Mouse (Mus musculus): ENCODE data around the gene Rasl10a. TPM values are rescaled to one million over a fixed set of nuclear protein-coding genes. Genes with fewer than 3 reads are reported as not detected.

The Rasl10a gene
- polyA plus RNA-seq, 2 experiments: 0.21 to 0.34 TPM

DNA sequence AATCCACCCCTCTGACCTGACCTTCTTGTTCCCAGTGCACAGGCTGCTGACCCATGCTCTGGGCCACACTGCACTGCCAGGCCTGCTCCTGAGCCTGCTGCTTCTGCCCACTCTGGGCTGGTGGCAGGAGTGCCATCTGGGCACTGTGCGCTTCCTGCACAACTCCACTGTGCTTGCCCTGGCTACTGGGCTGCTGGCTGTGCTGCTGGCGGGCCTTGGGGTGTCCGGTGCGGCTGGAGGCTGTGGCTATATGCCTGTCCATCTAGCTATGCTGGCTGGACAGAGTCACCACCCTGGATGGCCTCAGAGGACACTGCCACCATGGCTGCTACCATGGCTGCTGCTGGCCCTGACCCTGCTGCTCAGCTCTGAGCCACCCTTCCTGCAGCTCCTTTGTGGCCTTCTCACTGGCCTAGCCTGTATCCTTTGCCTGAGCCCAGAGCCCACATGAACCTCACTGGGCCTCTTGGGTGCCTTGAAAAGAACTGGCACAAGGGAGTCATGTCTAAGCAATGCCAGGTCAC is 46.1 kb downstream of the Rasl10a start:
- ATAC-seq (ENCODE audit: insufficient read depth): no peak

DNA sequence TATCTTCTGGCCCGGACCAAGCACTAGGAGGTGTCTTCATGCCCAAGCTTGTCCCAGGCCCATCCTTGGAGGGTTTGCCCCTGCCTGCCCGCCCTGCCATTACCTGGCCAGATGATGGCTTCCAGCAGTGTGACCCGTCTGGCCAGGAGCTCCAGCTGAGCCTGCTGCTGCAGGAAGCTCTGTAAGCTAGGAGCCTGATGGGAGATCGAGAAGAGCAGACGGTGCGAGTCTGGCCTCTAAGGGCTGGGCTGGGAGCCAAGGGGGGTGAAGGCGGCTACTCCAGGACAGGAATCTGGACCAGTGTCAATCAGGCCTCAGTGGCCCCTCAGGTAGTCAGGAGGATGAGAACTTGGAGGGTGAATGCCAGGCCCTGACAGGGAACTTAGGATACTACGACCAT is 51.5 kb downstream of the Rasl10a start:
- 71% methylated on average over 8 of the region's 8 CpGs for WGBS (ENCODE audit: insufficient replicate concordance)
- H3K4me3 ChIP-seq (ENCODE audit: insufficient read depth in 1 of 2, low read depth in 2 of 2, low read length in 2 of 2): no peak overlapping the region
- TF ChIP-seq EP300 (IDR thresholded peaks at IDR 0.05; ENCODE audit: low read depth): no peak
- no peak for TF ChIP-seq CTCF (IDR thresholded peaks at IDR 0.05; ENCODE audit: low read depth)
- no peak for ATAC-seq (ENCODE audit: insufficient read depth)
- no peak for DNase-seq (ENCODE audit: low read depth in 3 of 3, low spot score in 3 of 3)
- H3K4me2 ChIP-seq (ENCODE audit: low read depth): no peak overlapping the region
- H3K4me1 ChIP-seq (replicated peaks; ENCODE audit: control insufficient read depth in 2 of 2, insufficient read depth in 2 of 2, low read length in 1 of 2): no peaks in the 10 kb centered on the region
- no peaks in the 10 kb centered on the region for H3K36me3 ChIP-seq (replicated peaks; ENCODE audit: control insufficient read depth, insufficient read depth, low read depth)
- no peak overlapping the region for H3K9ac ChIP-seq (replicated peaks)
- H3K27ac ChIP-seq: no peak overlapping the region
- no peaks in the 10 kb centered on the region for H3K27me3 ChIP-seq (ENCODE audit: control insufficient read depth, insufficient read depth, low read length)
- H3K9me3 ChIP-seq (ENCODE audit: control insufficient read depth, low read length): no peaks in the 10 kb centered on the region

More for the DNA sequence above, 46.1 kb downstream of the Rasl10a start:
- no peaks in the 10 kb centered on the region for H3K27me3 ChIP-seq (ENCODE audit: control insufficient read depth, insufficient read depth, low read length)
- WGBS (ENCODE audit: insufficient replicate concordance): 82% methylated on average over 4 of the region's 4 CpGs
- peaks cover 4% of the 10 kb centered on the region for H3K36me3 ChIP-seq (replicated peaks; ENCODE audit: control insufficient read depth, insufficient read depth, low read depth)
- H3K4me1 ChIP-seq (replicated peaks; ENCODE audit: control insufficient read depth in 2 of 2, insufficient read depth in 2 of 2, low read length in 1 of 2): peaks cover 5 to 17% of the 10 kb centered on the region in 2 experiments; a peak in 3 of 4 replicates
- no peak overlapping the region for H3K27ac ChIP-seq
- no peaks in the 10 kb centered on the region for H3K9me3 ChIP-seq (ENCODE audit: control insufficient read depth, low read length)
- no peak overlapping the region for H3K4me3 ChIP-seq (ENCODE audit: insufficient read depth in 1 of 2, low read depth in 2 of 2, low read length in 2 of 2)
- no peak overlapping the region for H3K4me2 ChIP-seq (ENCODE audit: low read depth)
- TF ChIP-seq EP300 (IDR thresholded peaks at IDR 0.05; ENCODE audit: low read depth): no peak
- no peak for TF ChIP-seq CTCF (IDR thresholded peaks at IDR 0.05; ENCODE audit: low read depth)
- no peak for DNase-seq (ENCODE audit: low read depth in 3 of 3, low spot score in 3 of 3)
- no peak overlapping the region for H3K9ac ChIP-seq (replicated peaks)

Small RNA genes lying within 50 kb of the gene (microRNA-seq; reads per million reads assigned to microRNA genes)
- gene Gm47296: 7.6 reads per million, percentile 15 among the genes with 10 or more reads in this experiment

Other genes with a start within 250 kb of the Rasl10a start
- gene Nf2, start 208.6 kb upstream of the Rasl10a start, polyA plus RNA-seq (2012; rRNA removed): 9.3 and 12.1 TPM in 2 replicates
- gene Nf2, start 208.6 kb upstream of the Rasl10a start, polyA plus RNA-seq (2014; fragmentation: Nextera tagmentation; extraction: Ambion mirVana): 10.7 TPM in 2 replicates
- 33.2 and 41.9 TPM in 2 replicates for gene Nipsnap1, start 184.2 kb upstream of the Rasl10a start, polyA plus RNA-seq (2012; rRNA removed)
- gene Nipsnap1, start 184.2 kb upstream of the Rasl10a start, polyA plus RNA-seq (2014; fragmentation: Nextera tagmentation; extraction: Ambion mirVana): 63.4 and 70.2 TPM in 2 replicates
- gene Thoc5, start 162.8 kb upstream of the Rasl10a start, polyA plus RNA-seq (2012; rRNA removed): 12.8 and 17.2 TPM in 2 replicates
- 15.9 and 19.3 TPM in 2 replicates for gene Thoc5, start 162.8 kb upstream of the Rasl10a start, polyA plus RNA-seq (2014; fragmentation: Nextera tagmentation; extraction: Ambion mirVana)
- 0.08 and 0.16 TPM in 2 replicates for gene Nefh, start 110.1 kb upstream of the Rasl10a start, polyA plus RNA-seq (2012; rRNA removed)
- gene Nefh, start 110.1 kb upstream of the Rasl10a start, polyA plus RNA-seq (2014; fragmentation: Nextera tagmentation; extraction: Ambion mirVana): 0.22 and 0.29 TPM in 2 replicates
- gene Ap1b1, start 71.3 kb upstream of the Rasl10a start, polyA plus RNA-seq (2012; rRNA removed): 54.1 and 58.8 TPM in 2 replicates
- gene Ap1b1, start 71.3 kb upstream of the Rasl10a start, polyA plus RNA-seq (2014; fragmentation: Nextera tagmentation; extraction: Ambion mirVana): 64.1 and 77.8 TPM in 2 replicates
- gene Gas2l1, start 7.2 kb downstream of the Rasl10a start, polyA plus RNA-seq (2012; rRNA removed): 10.9 and 11.3 TPM in 2 replicates
- gene Gas2l1, start 7.2 kb downstream of the Rasl10a start, polyA plus RNA-seq (2014; fragmentation: Nextera tagmentation; extraction: Ambion mirVana): 12.1 and 17.1 TPM in 2 replicates
- gene Rhbdd3, start 40.8 kb downstream of the Rasl10a start, polyA plus RNA-seq (2012; rRNA removed): 11.0 and 15.0 TPM in 2 replicates
- gene Rhbdd3, start 40.8 kb downstream of the Rasl10a start, polyA plus RNA-seq (2014; fragmentation: Nextera tagmentation; extraction: Ambion mirVana): 11.1 and 11.8 TPM in 2 replicates
- 185 and 220 TPM in 2 replicates for gene Ewsr1, start 41.1 kb downstream of the Rasl10a start, polyA plus RNA-seq (2012; rRNA removed)
- 113 and 132 TPM in 2 replicates for gene Ewsr1, start 41.1 kb downstream of the Rasl10a start, polyA plus RNA-seq (2014; fragmentation: Nextera tagmentation; extraction: Ambion mirVana)
- gene Emid1, start 94.1 kb downstream of the Rasl10a start, polyA plus RNA-seq (2012; rRNA removed): 1.3 and 1.5 TPM in 2 replicates
- gene Emid1, start 94.1 kb downstream of the Rasl10a start, polyA plus RNA-seq (2014; fragmentation: Nextera tagmentation; extraction: Ambion mirVana): 1.3 and 1.9 TPM in 2 replicates
- 0.95 and 1.0 TPM in 2 replicates for gene Kremen1, start 203.4 kb downstream of the Rasl10a start, polyA plus RNA-seq (2012; rRNA removed)
- 0.47 and 0.77 TPM in 2 replicates for gene Kremen1, start 203.4 kb downstream of the Rasl10a start, polyA plus RNA-seq (2014; fragmentation: Nextera tagmentation; extraction: Ambion mirVana)